Mouse (Mus musculus): ENCODE measurements around the gene Pigk.

Pigk gene

DNA sequence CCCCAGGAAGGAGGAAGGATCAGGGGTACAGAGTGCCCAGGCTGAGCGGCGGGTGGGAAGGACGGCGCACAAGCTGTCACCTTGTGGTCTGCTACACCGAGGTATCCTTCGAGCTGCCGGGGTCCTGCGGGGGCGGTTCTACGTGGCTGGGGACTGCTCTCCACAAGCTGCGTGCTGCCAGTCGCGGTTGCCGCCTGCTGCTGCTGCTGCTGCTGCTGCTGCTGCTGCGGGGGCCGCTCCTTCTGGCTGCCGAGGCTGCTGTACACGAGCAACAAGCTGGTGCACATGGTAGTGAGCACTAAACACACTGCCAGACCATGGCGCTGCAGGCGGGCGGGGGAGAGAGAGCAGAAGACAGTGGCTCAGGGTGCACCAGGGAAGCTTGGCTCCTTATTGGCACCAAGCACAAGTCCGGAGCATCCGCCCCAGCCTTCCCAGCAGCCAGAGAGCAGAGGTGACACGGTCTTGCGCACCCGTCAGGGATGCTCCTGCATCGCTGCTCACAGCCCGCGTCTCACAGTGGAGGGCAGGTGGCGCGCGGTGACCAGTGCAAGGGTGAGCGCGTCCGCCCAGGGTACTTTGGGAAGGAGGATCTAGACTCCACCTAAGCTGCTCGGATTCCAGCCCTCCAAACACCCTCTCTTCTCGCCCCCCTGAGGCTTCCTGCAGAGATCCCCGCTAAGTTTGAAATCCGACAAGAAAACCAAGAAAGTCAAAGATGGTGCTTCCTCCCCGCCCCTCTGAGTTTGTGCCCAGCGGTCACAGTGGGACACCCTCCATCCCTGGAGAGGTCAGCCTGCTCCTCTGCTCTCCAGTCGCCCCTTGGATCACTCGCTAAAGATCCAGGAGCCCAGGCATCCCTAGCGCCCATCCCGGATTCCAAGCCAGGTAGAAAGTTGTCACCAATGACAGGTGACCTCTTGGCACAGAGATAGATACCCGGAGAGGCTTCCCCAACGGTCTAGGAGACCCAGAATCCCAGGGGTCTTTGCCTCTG, 267.4 kb downstream of the Pigk start:
- peak; percentile 33 to 66 for DNase-seq (ENCODE audit: low spot score in 2 of 2)

DNA sequence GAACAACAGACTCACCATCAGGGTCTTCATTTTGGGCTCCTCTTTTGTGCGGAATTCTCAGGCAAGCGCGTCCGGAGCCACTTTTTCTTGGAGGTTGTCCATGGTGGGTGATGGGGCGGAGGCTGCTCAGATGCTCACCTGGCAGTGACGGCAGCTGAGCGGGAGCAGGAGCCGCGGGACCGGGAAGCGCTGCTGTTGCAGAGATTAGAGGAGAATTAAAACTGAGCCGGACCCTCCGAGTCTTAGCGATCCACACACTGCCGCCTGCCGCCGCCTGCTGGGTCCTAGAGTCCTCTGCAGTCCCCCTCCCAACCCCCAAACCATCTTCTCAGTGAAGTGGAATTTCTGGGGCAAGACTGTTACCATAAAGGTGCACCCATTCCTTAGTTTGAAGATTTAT, 268.1 kb downstream of the Pigk start, which contains the start of gene St6galnac5:
Gene St6galnac5 (minus strand): TSS at position 259 of the 400 bp plus-strand sequence.
- peak in 1 of 2 experiments; percentile 53 for DNase-seq (ENCODE audit: low spot score in 2 of 2)

- DNase-seq (ENCODE audit: low spot score in 2 of 2): no peak
These were observed 276.9 kb downstream of the Pigk start for GRCm38 (mm10) chr3:152990787-152991186.

DNA sequence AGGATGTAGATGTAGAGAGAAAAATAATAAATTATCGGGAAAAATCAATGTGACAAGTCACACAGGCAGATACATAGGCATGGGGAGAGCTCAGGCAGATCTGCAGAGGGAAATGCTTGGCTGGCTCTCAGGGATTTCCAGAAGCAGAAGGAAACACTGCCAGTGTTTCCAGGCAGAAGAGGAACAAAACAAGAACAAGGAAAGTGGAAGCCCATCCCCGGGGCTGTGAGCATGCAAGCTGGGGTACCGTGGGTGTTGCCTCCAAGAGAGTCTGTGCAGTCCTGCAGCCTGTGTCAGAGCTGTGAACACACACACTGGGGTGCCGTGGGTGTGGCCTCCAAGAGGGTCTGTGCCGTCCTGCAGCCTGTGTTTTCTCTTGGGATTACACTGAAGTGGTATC, 279.7 kb downstream of the Pigk start:
- DNase-seq (ENCODE audit: low spot score in 2 of 2): no peak

DNA sequence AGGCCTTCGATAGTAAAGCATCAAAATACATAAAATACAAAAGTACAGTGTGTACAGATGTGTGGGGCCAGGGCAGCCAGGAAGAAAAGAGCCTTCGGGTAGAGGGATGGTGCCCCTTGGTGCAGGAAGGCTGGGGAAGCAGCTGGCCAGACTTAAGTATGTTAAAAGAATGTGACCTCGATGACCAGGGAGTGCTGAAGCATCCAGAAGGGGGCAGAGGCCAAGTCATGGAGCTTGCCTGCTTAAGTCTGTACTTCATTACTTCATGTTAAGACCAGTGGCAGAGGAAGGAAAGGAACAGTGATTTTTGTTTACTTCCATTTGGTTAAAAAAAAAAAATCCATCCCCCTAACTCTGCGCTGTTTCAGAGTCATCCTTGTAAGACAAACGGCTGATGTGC, 284.2 kb downstream of the Pigk start:
- DNase-seq (ENCODE audit: low spot score in 2 of 2): no peak

GRCm38 (mm10) chr3:152998901-152999300, 285.0 kb downstream of the Pigk start:
- DNase-seq (ENCODE audit: low spot score in 2 of 2): no peak

GRCm38 (mm10) chr3:153006893-153007292, 293.0 kb downstream of the Pigk start:
- no peak for DNase-seq (ENCODE audit: low spot score in 2 of 2)

DNA sequence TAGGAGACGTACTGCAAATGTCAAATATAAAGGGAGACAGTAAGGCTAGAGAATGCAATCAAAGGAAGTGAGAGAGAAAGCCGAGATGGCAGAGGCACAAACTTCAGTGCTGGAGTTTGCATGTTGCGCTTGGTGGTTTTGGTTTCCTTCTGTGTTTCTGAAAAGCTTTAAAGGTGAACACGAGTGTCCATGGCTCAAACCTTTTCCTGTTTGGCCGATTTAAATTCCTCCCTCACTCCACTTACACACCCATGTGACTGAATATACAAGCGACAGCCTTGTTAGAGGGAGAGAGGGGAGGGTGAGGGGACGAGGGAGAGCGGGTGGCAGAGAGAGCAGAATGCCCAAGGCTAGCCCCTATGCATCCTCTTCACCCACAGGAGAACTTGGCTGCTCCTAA, 302.5 kb downstream of the Pigk start:
- no peak for DNase-seq (ENCODE audit: low spot score in 2 of 2)

- no peak for DNase-seq (ENCODE audit: low spot score in 2 of 2)
These were observed 304.2 kb downstream of the Pigk start for GRCm38 (mm10) chr3:153018051-153018450.

GRCm38 (mm10) chr3:153024016-153024415, 310.1 kb downstream of the Pigk start:
- no peak for DNase-seq (ENCODE audit: low spot score in 2 of 2)

Measured in left cerebral cortex, adult 9 months (tissue).